Mouse (Mus musculus): ENCODE measurements around the gene Foxi2.

DNA sequence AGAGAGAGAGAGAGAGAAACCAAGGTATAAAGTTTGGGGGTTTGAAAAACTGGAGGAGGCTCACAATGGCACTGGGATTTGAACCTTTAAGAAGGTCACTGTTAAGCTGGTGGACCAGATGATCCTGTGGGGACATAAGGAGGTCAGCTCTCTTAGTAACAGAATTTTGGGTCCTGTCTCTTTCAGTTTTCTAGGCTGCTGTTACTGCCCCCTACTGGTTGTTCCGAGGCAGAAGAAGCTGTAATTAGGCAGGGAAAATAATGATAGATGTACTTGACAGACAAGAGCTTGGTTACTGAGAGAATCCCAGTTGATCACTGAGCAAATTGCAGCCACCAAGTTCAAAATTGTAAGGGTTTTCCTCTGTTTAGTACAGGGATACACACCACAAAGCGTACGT, 21.1 kb upstream of the Foxi2 start:
- no peak for TF ChIP-seq CTCF (IDR thresholded peaks at IDR 0.05; ENCODE audit: low read depth, low read length)
- TF ChIP-seq POLR2A (IDR thresholded peaks at IDR 0.05; ENCODE audit: borderline replicate concordance, low read depth, low read length) = no peak

All from bone marrow macrophage, adult 2 months (primary cell).